Mouse (Mus musculus) C2C12 (cell line): Measurements from ENCODE around the gene Nfx1.

Experiments
- CTCF ChIP-seq: IDR thresholded peaks from one replicate; pipeline ENCODE4 v1.5.1; 2011; ENCODE audit not compliant: control insufficient read depth, insufficient read depth, insufficient read length
- MAX ChIP-seq: IDR thresholded peaks from one replicate; pipeline ENCODE4 v1.6.1; 2011; ENCODE audit warnings: mild to moderate bottlenecking, control low read depth
- USF1 ChIP-seq: IDR thresholded peaks from one replicate; pipeline ENCODE4 v1.6.1; 2011; ENCODE audit warnings: low read depth, mild to moderate bottlenecking, control low read depth, moderate library complexity

DNA sequence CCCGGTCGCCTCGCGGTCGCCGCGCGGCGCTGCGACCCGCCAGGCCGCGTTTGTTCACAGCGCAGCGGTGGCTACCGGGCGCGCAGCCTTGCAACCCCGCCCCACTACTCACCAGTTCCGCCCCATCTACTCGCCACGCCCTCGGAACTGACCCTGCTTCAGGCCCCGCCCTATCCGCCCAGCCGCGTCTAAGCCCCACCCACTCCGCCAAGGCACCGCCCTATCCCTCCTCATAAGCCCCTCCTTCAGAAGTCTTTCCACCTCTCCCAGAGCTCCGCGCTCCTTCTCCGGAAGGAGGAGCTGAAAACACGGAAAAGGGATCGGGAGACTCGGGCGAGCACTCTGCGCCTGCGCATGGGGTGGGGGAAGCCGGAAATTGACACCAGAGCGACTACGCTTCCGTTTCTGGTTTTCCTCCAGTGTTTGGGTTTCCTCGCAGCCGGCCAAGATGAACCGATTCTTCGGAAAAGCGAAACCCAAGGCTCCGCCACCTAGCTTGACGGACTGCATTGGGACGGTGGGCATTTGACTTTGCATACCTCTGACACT, 22.5 kb upstream of the Nfx1 start, which contains the start of the genes Bag1 and Chmp5:
- no peak for TF ChIP-seq USF1
- TF ChIP-seq CTCF: no peak
- TF ChIP-seq MAX: no peak
